Mouse (Mus musculus): Measurements from ENCODE around the gene Kcna3. TPM values are rescaled to one million over a fixed set of nuclear protein-coding genes. Genes with fewer than 3 reads are reported as not detected.

The Kcna3 gene
- 10 to 100 TPM; 32.9 to 36.6 TPM for total RNA-seq (2021)

- intact Hi-C loops (cut with DNase I), result loop anchor here (10.0 kb wide), 1 partner anchor 81 kb away; no protein-coding TSS in a partner anchor
- DNase-seq, result peak; percentile 85
These were observed at the start of gene Kcna3 for GRCm38 (mm10) chr3:107035521-107036457. Kcna3 (plus strand) TSS chr3:107036169.

GRCm38 (mm10) chr3:106991334-106991733 lies 44.6 kb upstream of the Kcna3 start:
- no peak for DNase-seq
- intact Hi-C loops (cut with DNase I), result no loop called here

- no peak for DNase-seq
- intact Hi-C loops (cut with DNase I), result no loop called here
These were observed 40.6 kb upstream of the Kcna3 start for GRCm38 (mm10) chr3:106995347-106995746.

GRCm38 (mm10) chr3:106996186-106996585 lies 39.8 kb upstream of the Kcna3 start:
- intact Hi-C loops (cut with DNase I), result no loop called here
- peak; percentile 1 for DNase-seq

- intact Hi-C loops (cut with DNase I), result no loop called here
These were observed 37.6 kb upstream of the Kcna3 start for GRCm38 (mm10) chr3:106998370-106998769.

GRCm38 (mm10) chr3:107000165-107000564 lies 35.8 kb upstream of the Kcna3 start:
- DNase-seq, result no peak
- intact Hi-C loops (cut with DNase I), result no loop called here

More at GRCm38 (mm10) chr3:106998370-106998769, 37.6 kb upstream of the Kcna3 start:
- DNase-seq, result no peak

- intact Hi-C loops (cut with DNase I), result no loop called here
- no peak for DNase-seq
These were observed 33.5 kb upstream of the Kcna3 start for GRCm38 (mm10) chr3:107002249-107003123.

GRCm38 (mm10) chr3:107009329-107010076 lies 26.5 kb upstream of the Kcna3 start:
- intact Hi-C loops (cut with DNase I), result no loop called here
- DNase-seq, result no peak

- intact Hi-C loops (cut with DNase I), result no loop called here
- DNase-seq, result no peak
These were observed 17.7 kb upstream of the Kcna3 start for GRCm38 (mm10) chr3:107018286-107018685.

GRCm38 (mm10) chr3:107031547-107031946 lies 4.4 kb upstream of the Kcna3 start:
- intact Hi-C loops (cut with DNase I), result loop anchor here (10.0 kb wide), 1 partner anchor 77 kb away; no protein-coding TSS in a partner anchor

GRCm38 (mm10) chr3:107034776-107035175 lies 1.2 kb upstream of the Kcna3 start:
- no peak for DNase-seq
- intact Hi-C loops (cut with DNase I), result loop anchor here (10.0 kb wide), 1 partner anchor 80 kb away; no protein-coding TSS in a partner anchor

More at GRCm38 (mm10) chr3:107031547-107031946, 4.4 kb upstream of the Kcna3 start:
- no peak for DNase-seq

- DNase-seq, result peak; percentile 34
- intact Hi-C loops (cut with DNase I), result loop anchor here (10.0 kb wide), 1 partner anchor 82 kb away; no protein-coding TSS in a partner anchor
These were observed 580 bp downstream of the Kcna3 start for GRCm38 (mm10) chr3:107036458-107037039.

- DNase-seq, result peak; percentile 26
- intact Hi-C loops (cut with DNase I), result loop anchor here (10.0 kb wide), 1 partner anchor 82 kb away; no protein-coding TSS in a partner anchor
These were observed 1.1 kb downstream of the Kcna3 start for GRCm38 (mm10) chr3:107037105-107037504.

- peak; percentile 8 for DNase-seq
- intact Hi-C loops (cut with DNase I), result loop anchor here (10.0 kb wide), 1 partner anchor 83 kb away; no protein-coding TSS in a partner anchor
These were observed 1.7 kb downstream of the Kcna3 start for GRCm38 (mm10) chr3:107037536-107038155.

- DNase-seq, result no peak
- intact Hi-C loops (cut with DNase I), result loop anchor here (10.0 kb wide), 1 partner anchor 83 kb away; no protein-coding TSS in a partner anchor
These were observed 2.2 kb downstream of the Kcna3 start for GRCm38 (mm10) chr3:107038156-107038536.

GRCm38 (mm10) chr3:107038661-107039223 lies 2.8 kb downstream of the Kcna3 start:
- DNase-seq, result peak; percentile 50
- intact Hi-C loops (cut with DNase I), result loop anchor here (10.0 kb wide), 1 partner anchor 84 kb away; no protein-coding TSS in a partner anchor

GRCm38 (mm10) chr3:107039306-107039705 lies 3.3 kb downstream of the Kcna3 start:
- intact Hi-C loops (cut with DNase I), result loop anchor here (10.0 kb wide), 1 partner anchor 85 kb away; no protein-coding TSS in a partner anchor
- no peak for DNase-seq

GRCm38 (mm10) chr3:107040408-107040807 lies 4.4 kb downstream of the Kcna3 start:
- no peak for DNase-seq
- intact Hi-C loops (cut with DNase I), result no loop called here

- intact Hi-C loops (cut with DNase I), result no loop called here
- DNase-seq, result no peak
These were observed 5.7 kb downstream of the Kcna3 start for GRCm38 (mm10) chr3:107041718-107042117.
